Mouse (Mus musculus): Measurements from ENCODE around the gene Smc3.

GRCm38 (mm10) chr19:53665391-53665790 lies 65.2 kb downstream of the Smc3 start:
- TF ChIP-seq CTCF (IDR thresholded peaks at IDR 0.05; ENCODE audit: borderline replicate concordance, insufficient read depth, low read depth, low read length), result no peak
- no peak for TF ChIP-seq POLR2A (IDR thresholded peaks at IDR 0.05; ENCODE audit: borderline replicate concordance, insufficient read depth, low read length)

All from cerebellum, adult 2 months (tissue).